Mouse (Mus musculus) CD4-positive, CD25-positive, alpha-beta regulatory T cell (primary cell): ENCODE data around the gene Ruvbl1. TPM values are rescaled to one million over a fixed set of nuclear protein-coding genes. Genes with fewer than 3 reads are reported as not detected.

Experiments used
- polyA plus RNA-seq: library from polyadenylated mRNA; unstranded; fragments of 100-300 nt; shearing (Covaris generic); gene quantifications from one replicate; pipeline ENCODE4 v1.2.1, GENCODE M21; 2017

The Ruvbl1 gene
- polyA plus RNA-seq: 81.7 TPM

DNA sequence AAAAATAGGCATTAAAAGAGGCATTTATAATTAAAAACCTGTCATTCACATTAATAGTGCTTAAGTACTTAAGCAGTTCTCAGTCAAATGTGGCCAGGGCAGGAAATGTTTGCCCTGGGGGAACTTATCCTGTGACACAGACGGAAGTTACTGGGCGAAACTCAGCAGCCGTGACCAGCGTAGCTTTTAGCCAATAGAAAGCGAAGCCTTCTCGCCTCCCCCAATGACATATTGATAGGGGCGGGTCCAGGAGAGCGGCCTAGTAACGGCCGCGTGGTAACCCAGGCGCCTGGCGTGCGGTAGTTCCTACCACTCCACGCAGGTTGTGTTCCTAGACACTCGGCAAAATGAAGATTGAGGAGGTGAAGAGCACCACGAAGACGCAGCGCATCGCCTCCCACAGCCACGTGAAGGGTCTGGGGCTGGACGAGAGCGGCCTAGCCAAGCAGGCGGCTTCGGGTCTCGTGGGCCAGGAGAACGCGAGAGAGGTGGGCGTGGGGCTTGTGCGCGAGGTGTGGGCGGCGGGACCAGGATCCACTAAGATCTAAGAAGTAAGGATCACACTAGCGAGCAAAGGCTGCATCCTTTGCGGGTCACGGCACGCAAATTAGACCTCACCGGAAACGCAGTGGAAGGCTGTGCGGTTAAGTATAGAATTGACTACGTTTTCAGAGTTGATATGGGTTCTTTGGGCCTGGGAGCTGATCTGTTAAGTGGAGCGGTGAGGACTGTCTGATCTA is at the start of gene Ruvbl1:
TSS of gene Ruvbl1 (plus strand) at position 229 of the 740 bp plus-strand sequence.

DNA sequence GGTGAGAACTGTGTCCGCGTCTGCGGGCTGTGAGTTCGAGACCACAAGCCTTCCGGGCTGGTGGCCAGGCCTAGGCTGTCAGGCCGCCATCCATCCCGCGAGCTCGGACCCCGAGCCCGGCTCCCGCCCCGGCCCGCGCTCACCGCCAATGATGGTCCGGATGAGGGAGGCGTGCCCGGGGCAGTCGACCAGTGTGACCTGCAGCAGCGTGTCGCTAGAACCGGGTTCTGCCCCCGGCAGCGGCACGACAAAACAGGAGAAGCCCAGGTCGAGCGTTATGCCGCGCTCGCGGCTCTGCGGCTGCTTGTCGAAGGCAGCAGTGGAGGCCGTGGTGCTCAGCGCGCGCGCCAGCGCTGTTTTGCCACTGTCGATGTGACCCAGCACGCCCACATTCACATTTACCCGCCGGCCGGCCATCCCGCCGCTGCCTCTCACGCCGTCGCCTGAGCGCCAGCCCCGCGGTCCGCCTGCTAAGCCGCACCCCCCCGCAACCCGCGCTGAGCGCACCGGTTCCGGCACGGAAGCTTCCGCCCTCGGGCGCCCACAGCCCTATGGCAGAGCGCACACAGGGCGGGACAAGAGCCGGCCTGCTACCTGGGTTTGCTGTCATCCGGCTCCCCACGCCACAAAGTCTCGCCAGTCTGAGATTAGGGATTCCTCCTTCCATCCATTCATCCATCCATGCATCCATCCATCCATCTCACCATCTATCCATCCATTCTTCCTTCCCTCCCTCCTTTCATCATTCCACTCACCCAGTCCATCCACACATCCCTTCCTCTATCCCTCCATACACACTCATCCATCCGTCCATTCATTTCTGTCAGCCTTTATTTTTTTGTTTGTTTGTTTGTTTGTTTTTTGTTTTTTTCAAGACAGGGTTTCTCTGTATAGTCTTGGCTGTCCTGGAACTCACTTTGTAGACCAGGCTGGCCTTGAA is 18.9 kb upstream of the Ruvbl1 start, which contains the start of gene Eefsec:
TSS of gene Eefsec (minus strand) at position 477 of the 940 bp plus-strand sequence.

DNA sequence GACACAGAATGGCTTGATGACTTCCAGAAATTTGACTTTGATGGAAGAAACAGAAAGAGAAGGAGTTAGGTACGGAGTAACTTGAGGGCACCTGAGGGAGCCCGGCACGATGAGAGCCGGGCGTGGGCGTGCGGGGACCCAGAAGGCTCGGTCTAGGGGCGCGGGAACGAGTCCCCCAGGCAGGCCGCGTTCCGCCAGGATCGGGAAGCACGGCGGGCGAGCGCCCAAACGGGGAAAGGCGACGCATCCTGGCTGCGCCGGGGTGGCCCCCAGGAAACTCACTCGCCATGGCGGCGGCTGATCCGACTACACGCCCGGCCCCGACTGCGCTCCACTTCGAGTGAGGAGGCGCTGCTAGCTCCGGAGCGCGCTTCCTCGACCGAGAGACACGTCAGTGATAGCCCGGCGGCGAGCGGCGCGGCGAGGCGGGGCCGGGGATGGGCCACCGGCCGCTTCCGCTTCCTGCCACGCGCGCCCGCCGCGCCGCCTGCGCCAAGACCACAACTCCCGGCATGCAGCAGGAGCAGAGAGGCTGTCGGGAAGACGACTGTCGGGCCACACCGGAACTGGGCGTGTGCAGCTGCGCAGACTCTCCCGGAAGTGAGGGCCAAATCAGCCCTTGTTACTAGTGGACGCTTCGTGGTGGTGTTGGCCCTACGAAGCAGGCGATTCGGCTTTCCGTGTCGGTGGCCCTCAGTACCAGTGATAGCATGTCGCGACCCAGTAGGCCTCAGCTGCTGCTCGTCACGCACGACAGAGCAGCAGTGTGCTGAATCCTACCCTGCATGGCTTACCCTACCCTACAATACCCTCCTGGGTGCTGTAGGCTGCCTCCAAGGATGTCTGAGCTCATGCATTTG is 53.4 kb downstream of the Ruvbl1 start, which contains the start of gene Sec61a1:
TSS of gene Sec61a1 (minus strand) at position 502 of the 860 bp plus-strand sequence.

Other genes starting within 250 kb of the Ruvbl1 start
- not detected for gene Dnajb8, start 243.1 kb upstream of the Ruvbl1 start, polyA plus RNA-seq
- 60.2 TPM for gene Eefsec, start 18.9 kb upstream of the Ruvbl1 start, polyA plus RNA-seq
- gene Sec61a1, start 53.5 kb downstream of the Ruvbl1 start, polyA plus RNA-seq: 215 TPM
- gene Kbtbd12, start 172.5 kb downstream of the Ruvbl1 start, polyA plus RNA-seq: not detected